Mouse (Mus musculus) intestine, embryonic 16.5 days (tissue): ENCODE results near the gene Axdnd1. TPM values are rescaled to one million over a fixed set of nuclear protein-coding genes. Genes with fewer than 3 reads are reported as not detected.
A peak's percentile ranks its signal among the peaks of the same experiment; 100 is the strongest.

Experiments used
- ATAC-seq: fragments of 200-750 bp; cut with Nextera tagmentation; 2 replicates; pipeline ENCODE4 v1.8.0; 2017; ENCODE audit warnings: moderate TSS enrichment, moderate library complexity
- H3K27ac ChIP-seq: fragments of 300-500 bp; sonication (generic); 2 replicates; pipeline ENCODE4 v1.5.1; 2014; ENCODE audit warnings: mild to moderate bottlenecking, low read length
- H3K27me3 ChIP-seq: fragments of 300-500 bp; sonication (generic); replicated peaks from 2 replicates; pipeline ENCODE4 v1.6.1; 2014; ENCODE audit warnings: low read length, control low read depth, mixed read lengths; ENCODE audit not compliant: control insufficient read depth, insufficient read depth
- H3K36me3 ChIP-seq: fragments of 300-500 bp; sonication (generic); 2 replicates; pipeline ENCODE4 v1.6.1; 2014; ENCODE audit warnings: low read length, control low read depth; ENCODE audit not compliant: control insufficient read depth, insufficient read depth
- H3K4me1 ChIP-seq: fragments of 300-500 bp; sonication (generic); 2 replicates; pipeline ENCODE4 v1.6.1; 2014; ENCODE audit warnings: low read length, control low read depth, mixed read lengths; ENCODE audit not compliant: control insufficient read depth, insufficient read depth
- H3K4me2 ChIP-seq: fragments of 300-500 bp; sonication (generic); 2 replicates; pipeline ENCODE4 v1.6.1; 2014; ENCODE audit warnings: low read depth, low read length, control low read depth
- H3K4me3 ChIP-seq: fragments of 300-500 bp; sonication (generic); 2 replicates; pipeline ENCODE4 v1.5.1; 2014; ENCODE audit warnings: mild to moderate bottlenecking, low read length
- H3K9ac ChIP-seq: fragments of 300-500 bp; sonication (generic); 2 replicates; pipeline ENCODE4 v1.6.1; 2014; ENCODE audit warnings: low read depth, low read length
- H3K9me3 ChIP-seq: fragments of 300-500 bp; sonication (generic); 2 replicates; pipeline ENCODE4 v1.6.1; 2016; ENCODE audit warnings: low read length, control low read depth; ENCODE audit not compliant: control insufficient read depth
- WGBS: fragments of 180-500 bp; shearing (Covaris S2); extraction: QIAGEN DNeasy Blood & Tissue Kit; methylation state at CpG from one replicate; pipeline ENCODE4 v1.1.7; 2014; 5-methylcytosine and 5-hydroxymethylcytosine counted together
- polyA plus RNA-seq: library from polyadenylated mRNA; unstranded; fragments of >200 nt; fragmentation: Nextera tagmentation; extraction: Ambion mirVana; gene quantifications from 2 replicates; pipeline ENCODE4 v1.2.1, GENCODE M21; 2015

Axdnd1 gene
- polyA plus RNA-seq, 1 experiment from 2014 or later, result 0.29 TPM

DNA sequence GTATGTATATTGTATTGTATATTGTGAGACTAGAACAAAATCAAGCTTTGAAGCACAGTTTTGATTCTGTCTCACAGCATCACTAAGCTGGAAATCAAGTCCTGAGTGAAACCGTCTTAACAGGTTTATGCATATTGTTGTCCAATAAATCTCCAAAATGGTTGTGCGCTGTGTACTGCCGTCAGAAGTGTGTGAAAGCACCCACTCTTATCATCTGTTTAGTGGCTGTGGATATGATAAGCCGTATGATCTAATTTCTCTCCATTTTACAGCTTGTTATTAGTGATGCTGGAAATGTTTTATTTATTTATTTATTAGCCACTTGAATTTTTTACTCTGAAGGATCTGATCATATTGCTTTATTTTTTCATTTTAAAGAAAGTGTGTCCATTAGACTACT is 34.7 kb downstream of the Axdnd1 start:
- Histone ChIP-seq H3K27me3 (no peaks in the 10 kb centered on the region), H3K36me3 (no peaks in the 10 kb centered on the region), H3K4me3 (no peak overlapping the region), H3K4me2 (no peak overlapping the region), H3K9me3 (no peaks in the 10 kb centered on the region), H3K9ac (no peak overlapping the region), H3K4me1 (no peaks in the 10 kb centered on the region), H3K27ac (no peak overlapping the region)
- no peak for ATAC-seq
- 92% methylated on average over 4 of the region's 4 CpGs for WGBS

- Histone ChIP-seq H3K27me3 (no peaks in the 10 kb centered on the region), H3K4me1 (no peaks in the 10 kb centered on the region), H3K27ac (no peak overlapping the region), H3K36me3 (no peaks in the 10 kb centered on the region), H3K4me2 (no peak overlapping the region), H3K4me3 (no peak overlapping the region), H3K9ac (no peak overlapping the region), H3K9me3 (no peaks in the 10 kb centered on the region)
- WGBS, result 83% methylated on average over 3 of the region's 3 CpGs
- no peak for ATAC-seq
Observed at GRCm38 (mm10) chr1:156381217-156381616, 39.7 kb downstream of the Axdnd1 start.

GRCm38 (mm10) chr1:156365740-156366139 is 55.2 kb downstream of the Axdnd1 start, which contains the start of gene Gm2000:
Gm2000 (plus strand) TSS chr1:156366040.
- Histone ChIP-seq H3K9me3 (no peaks in the 10 kb centered on the region), H3K27me3 (no peaks in the 10 kb centered on the region), H3K4me2 (no peak within 1 kb of the TSS), H3K9ac (no peak within 1 kb of the TSS), H3K4me3 (no peak within 1 kb of the TSS), H3K4me1 (no peaks in the 10 kb centered on the region), H3K36me3 (no peaks in the 10 kb centered on the region), H3K27ac (no peak within 1 kb of the TSS)
- no peak for ATAC-seq
- WGBS, result 87% methylated on average over 8 of the region's 8 CpGs

DNA sequence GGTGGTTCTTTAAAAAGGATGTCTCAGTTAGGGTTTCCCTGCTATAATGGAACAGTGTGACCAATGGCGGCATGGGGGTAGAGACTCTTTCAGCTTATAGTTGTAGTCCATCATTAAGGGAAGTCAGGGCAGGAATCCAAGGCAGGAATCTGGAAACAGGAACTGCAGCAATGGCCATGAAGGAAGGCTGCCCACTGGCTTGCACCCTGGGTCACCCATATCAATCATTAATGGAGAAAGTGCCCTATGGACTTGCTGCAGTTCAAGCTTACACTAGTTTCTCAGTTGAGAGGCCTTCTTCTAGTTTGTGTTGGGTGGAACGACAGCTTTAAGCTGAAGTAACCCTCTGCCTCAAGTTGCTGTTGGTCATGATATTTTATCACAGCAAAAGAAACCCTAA is 68.5 kb downstream of the Axdnd1 start:
- Histone ChIP-seq H3K27me3 (no peaks in the 10 kb centered on the region), H3K9ac (no peak overlapping the region), H3K4me1 (no peaks in the 10 kb centered on the region), H3K9me3 (no peaks in the 10 kb centered on the region), H3K4me2 (no peak overlapping the region), H3K36me3 (no peaks in the 10 kb centered on the region), H3K4me3 (no peak overlapping the region), H3K27ac (no peak overlapping the region)
- 80% methylated on average over 2 of the region's 2 CpGs for WGBS
- 0 out of 2 replicates have a peak, but pooled peaks have one; percentile 44 for ATAC-seq

GRCm38 (mm10) chr1:156350441-156350840 is 70.5 kb downstream of the Axdnd1 start:
- no peak overlapping the region for H3K27ac ChIP-seq
- H3K9ac ChIP-seq, result no peak overlapping the region
- no peaks in the 10 kb centered on the region for H3K9me3 ChIP-seq
- H3K27me3 ChIP-seq, result no peaks in the 10 kb centered on the region
- no peak overlapping the region for H3K4me2 ChIP-seq
- H3K4me3 ChIP-seq, result no peak overlapping the region
- WGBS, result 86% methylated on average over 4 of the region's 4 CpGs
- no peaks in the 10 kb centered on the region for H3K36me3 ChIP-seq
- H3K4me1 ChIP-seq, result no peaks in the 10 kb centered on the region
- ATAC-seq, result no peak

GRCm38 (mm10) chr1:156349031-156349430 is 71.9 kb downstream of the Axdnd1 start:
- 76% methylated on average over 4 of the region's 4 CpGs for WGBS
- Histone ChIP-seq H3K4me2 (no peak overlapping the region), H3K27me3 (no peaks in the 10 kb centered on the region), H3K9ac (no peak overlapping the region), H3K9me3 (no peaks in the 10 kb centered on the region), H3K4me3 (no peak overlapping the region), H3K27ac (no peak overlapping the region), H3K36me3 (no peaks in the 10 kb centered on the region), H3K4me1 (no peaks in the 10 kb centered on the region)
- no peak for ATAC-seq

DNA sequence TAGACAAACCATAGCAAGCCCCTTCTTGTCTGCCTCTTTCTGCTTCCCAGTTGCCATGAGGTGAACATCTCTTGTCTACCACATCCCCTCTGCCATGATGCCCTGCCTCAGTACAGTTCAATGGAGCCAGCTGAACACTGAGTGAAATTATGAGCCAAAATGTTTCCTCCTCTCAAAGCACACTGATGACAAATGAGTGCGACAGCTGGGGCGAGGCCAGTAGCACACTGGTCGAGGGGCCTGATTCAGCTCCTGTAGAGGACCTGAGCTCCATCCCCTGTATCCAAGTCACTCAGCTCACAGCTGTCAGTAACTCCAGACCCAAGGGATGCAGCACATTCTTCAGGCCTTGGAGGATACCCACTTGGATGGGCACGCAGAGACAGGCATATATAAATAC is 75.3 kb downstream of the Axdnd1 start:
- Histone ChIP-seq H3K9me3 (no peaks in the 10 kb centered on the region), H3K27me3 (no peaks in the 10 kb centered on the region), H3K36me3 (no peaks in the 10 kb centered on the region), H3K27ac (no peak overlapping the region), H3K4me2 (no peak overlapping the region), H3K9ac (no peak overlapping the region), H3K4me3 (no peak overlapping the region), H3K4me1 (no peaks in the 10 kb centered on the region)
- ATAC-seq, result no peak
- WGBS, result 81% methylated on average over 4 of the region's 4 CpGs

- H3K27me3 ChIP-seq, result no peaks in the 10 kb centered on the region
- ATAC-seq, result no peak
- no peak overlapping the region for H3K4me2 ChIP-seq
- H3K9ac ChIP-seq, result no peak overlapping the region
- 62% methylated on average over 4 of the region's 4 CpGs for WGBS
- H3K4me3 ChIP-seq, result no peak overlapping the region
- no peaks in the 10 kb centered on the region for H3K4me1 ChIP-seq
- H3K36me3 ChIP-seq, result no peaks in the 10 kb centered on the region
- H3K9me3 ChIP-seq, result no peaks in the 10 kb centered on the region
- no peak overlapping the region for H3K27ac ChIP-seq
Observed at GRCm38 (mm10) chr1:156344433-156344832, 76.5 kb downstream of the Axdnd1 start.

DNA sequence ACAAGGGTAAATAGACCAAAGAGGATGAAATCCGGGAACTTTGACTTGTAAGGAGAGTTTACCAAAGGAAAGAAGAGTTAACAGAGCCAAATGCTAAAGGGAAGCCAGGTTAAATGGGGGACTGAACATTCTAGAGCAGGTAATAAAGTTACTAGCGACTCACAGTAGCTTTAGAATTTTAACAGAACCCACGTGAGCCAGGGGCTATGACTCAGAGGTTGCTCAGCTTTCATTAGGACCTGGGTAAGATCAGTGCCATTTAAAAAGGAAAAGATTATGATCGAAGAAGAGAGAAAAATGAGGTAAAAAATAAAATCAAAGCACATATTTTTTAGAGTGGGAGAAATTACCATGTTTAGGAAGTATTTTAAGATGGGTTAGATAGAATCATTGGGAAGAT is 80.1 kb downstream of the Axdnd1 start:
- Histone ChIP-seq H3K4me3 (no peak overlapping the region), H3K36me3 (no peaks in the 10 kb centered on the region), H3K27ac (no peak overlapping the region), H3K9ac (no peak overlapping the region), H3K27me3 (no peaks in the 10 kb centered on the region), H3K4me1 (no peaks in the 10 kb centered on the region), H3K9me3 (no peaks in the 10 kb centered on the region), H3K4me2 (no peak overlapping the region)
- ATAC-seq, result no peak
- WGBS, result 75% methylated on average over 4 of the region's 4 CpGs

- H3K36me3 ChIP-seq, result no peaks in the 10 kb centered on the region
- no peak overlapping the region for H3K9ac ChIP-seq
- H3K4me2 ChIP-seq, result no peak overlapping the region
- whole genome bisulfite sequencing, result 82% methylated on average over 9 of the region's 9 CpGs
- no peak overlapping the region for H3K4me3 ChIP-seq
- H3K27me3 ChIP-seq, result no peaks in the 10 kb centered on the region
- H3K27ac ChIP-seq, result no peak overlapping the region
- H3K9me3 ChIP-seq, result no peaks in the 10 kb centered on the region
- ATAC-seq, result no peak
- no peaks in the 10 kb centered on the region for H3K4me1 ChIP-seq
Observed at GRCm38 (mm10) chr1:156323126-156323525, 97.8 kb downstream of the Axdnd1 start.
